Mouse (Mus musculus): Measurements from ENCODE around the gene Spata33.
A peak's percentile ranks its signal among the peaks of the same experiment; 100 is the strongest.
"Not testable (repeated sequence)": the region's sequence is repeated elsewhere in the genome, so short reads cannot be mapped to it uniquely, and the experiment has no call there.

Gene Spata33

GRCm38 (mm10) chr8:123212321-123213117, at the start of gene Spata33, which contains the start of gene Chmp1a:
Gene Spata33, plus strand, starts transcription at chr8:123212832.
Gene Chmp1a, minus strand, starts transcription at chr8:123212763.
- DNase-seq (ENCODE audit: low spot score) = peak; percentile 99

GRCm38 (mm10) chr8:123181391-123181790, 31.2 kb upstream of the Spata33 start:
- DNase-seq (ENCODE audit: low spot score) = peak; percentile 49

- DNase-seq (ENCODE audit: low spot score) = no peak
Measured at GRCm38 (mm10) chr8:123185566-123186409, 26.8 kb upstream of the Spata33 start, which contains the start of gene Dpep1. Gene Dpep1, plus strand, starts transcription at chr8:123186242.

- no peak for DNase-seq (ENCODE audit: low spot score)
Measured at GRCm38 (mm10) chr8:123188006-123188405, 24.6 kb upstream of the Spata33 start.

- DNase-seq (ENCODE audit: low spot score) = no peak
Measured at GRCm38 (mm10) chr8:123188841-123189240, 23.8 kb upstream of the Spata33 start.

GRCm38 (mm10) chr8:123190678-123191077, 22.0 kb upstream of the Spata33 start:
- DNase-seq (ENCODE audit: low spot score) = peak; percentile 86

- no peak for DNase-seq (ENCODE audit: low spot score)
Measured at GRCm38 (mm10) chr8:123191908-123192307, 20.7 kb upstream of the Spata33 start.

- no peak for DNase-seq (ENCODE audit: low spot score)
Measured at GRCm38 (mm10) chr8:123193771-123194170, 18.9 kb upstream of the Spata33 start.

- not testable (repeated sequence) for DNase-seq (ENCODE audit: low spot score)
Measured at GRCm38 (mm10) chr8:123197016-123197415, 15.6 kb upstream of the Spata33 start.

- DNase-seq (ENCODE audit: low spot score) = no peak
Measured at GRCm38 (mm10) chr8:123199864-123200263, 12.8 kb upstream of the Spata33 start.

- DNase-seq (ENCODE audit: low spot score) = peak; percentile 95
Measured at GRCm38 (mm10) chr8:123202288-123202687, 10.3 kb upstream of the Spata33 start.

- no peak for DNase-seq (ENCODE audit: low spot score)
Measured at GRCm38 (mm10) chr8:123203571-123203970, 9.1 kb upstream of the Spata33 start.

GRCm38 (mm10) chr8:123211876-123212275, 756 bp upstream of the Spata33 start:
- no peak for DNase-seq (ENCODE audit: low spot score)

- DNase-seq (ENCODE audit: low spot score) = no peak
Measured at GRCm38 (mm10) chr8:123213118-123213772, 613 bp downstream of the Spata33 start.

GRCm38 (mm10) chr8:123215430-123215829, 2.8 kb downstream of the Spata33 start:
- DNase-seq (ENCODE audit: low spot score) = no peak

- no peak for DNase-seq (ENCODE audit: low spot score)
Measured at GRCm38 (mm10) chr8:123220917-123221316, 8.3 kb downstream of the Spata33 start.

GRCm38 (mm10) chr8:123224278-123225266, 11.9 kb downstream of the Spata33 start, which contains the start of gene Cdk10:
Gene Cdk10, plus strand, starts transcription at chr8:123224842.
- DNase-seq (ENCODE audit: low spot score) = peak; percentile 95

- no peak for DNase-seq (ENCODE audit: low spot score)
Measured at GRCm38 (mm10) chr8:123228416-123228815, 15.8 kb downstream of the Spata33 start.

- DNase-seq (ENCODE audit: low spot score) = not testable (repeated sequence)
Measured at GRCm38 (mm10) chr8:123230326-123230725, 17.7 kb downstream of the Spata33 start.

- DNase-seq (ENCODE audit: low spot score) = peak; percentile 55
Measured at GRCm38 (mm10) chr8:123231742-123232141, 19.1 kb downstream of the Spata33 start.

- no peak for DNase-seq (ENCODE audit: low spot score)
Measured at GRCm38 (mm10) chr8:123232553-123232952, 19.9 kb downstream of the Spata33 start.

Data from retina, embryonic 14.5 days (tissue).